Mouse (Mus musculus) gastrocnemius, adult 2 months (tissue): ENCODE measurements around the gene C130032M10Rik. TPM values are rescaled to one million over a fixed set of nuclear protein-coding genes. Genes with fewer than 3 reads are reported as not detected.

ENCODE experiments used
- DNase-seq: peaks from one replicate; pipeline ENCODE4 v3.0.0; 2022
- H3K27ac ChIP-seq: fragments of 200-600 bp; 2 replicates; pipeline ENCODE4 v1.8.1; 2022; ENCODE audit warnings: mild to moderate bottlenecking
- H3K4me3 ChIP-seq: fragments of 200-600 bp; 2 replicates; pipeline ENCODE4 v1.8.1; 2022; ENCODE audit warnings: mild to moderate bottlenecking, moderate library complexity
- CTCF ChIP-seq: fragments of 200-600 bp; IDR thresholded peaks from 2 replicates; pipeline ENCODE4 v1.8.1; 2022; ENCODE audit warnings: antibody characterized with exemption, mild to moderate bottlenecking, moderate library complexity
- intact Hi-C: fragments of 180-260 bp; cut with DNase I; formaldehyde crosslinking; loops from one replicate; pipeline ENCODE4 v1.15.1; 2025
- long read RNA-seq, 2 experiments: library from polyadenylated mRNA; stranded (forward); transcript quantifications; one replicate each; pipeline ENCODE4 v2.0.0; 2021
- total RNA-seq, 2 experiments: library from RNA; stranded (reverse); gene quantifications; 2 replicates each; pipeline ENCODE4 v1.2.3; 2021

Gene C130032M10Rik
- not detected for total RNA-seq
- long read RNA-seq, experiment 1, result 0 reads
- long read RNA-seq, experiment 2, result 0 reads

DNA sequence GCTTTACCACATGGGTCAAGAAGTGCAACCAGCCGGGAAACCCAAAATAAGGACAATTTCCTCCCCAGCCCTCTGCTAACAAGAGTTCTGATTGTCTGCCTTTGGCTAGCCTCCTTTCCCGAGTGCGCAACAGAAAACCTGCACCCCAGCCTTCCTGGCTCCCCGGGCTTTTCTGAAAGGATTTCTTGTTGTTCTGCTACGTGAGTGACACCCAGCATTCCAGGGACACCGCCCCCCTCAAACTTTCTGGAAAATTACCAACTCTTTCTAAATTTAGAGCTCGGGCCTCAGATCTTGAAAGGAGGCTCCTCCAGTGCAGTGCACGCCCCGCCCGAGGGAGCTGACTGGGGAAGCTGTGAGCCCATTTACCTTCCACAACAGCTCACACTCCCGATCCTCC is at the start of gene C130032M10Rik:
C130032M10Rik (plus strand) TSS at position 334 of the 400 bp plus-strand sequence.
- no peak within 1 kb of the TSS for H3K27ac ChIP-seq
- TF ChIP-seq CTCF, result no peak
- H3K4me3 ChIP-seq, result no peak within 1 kb of the TSS

DNA sequence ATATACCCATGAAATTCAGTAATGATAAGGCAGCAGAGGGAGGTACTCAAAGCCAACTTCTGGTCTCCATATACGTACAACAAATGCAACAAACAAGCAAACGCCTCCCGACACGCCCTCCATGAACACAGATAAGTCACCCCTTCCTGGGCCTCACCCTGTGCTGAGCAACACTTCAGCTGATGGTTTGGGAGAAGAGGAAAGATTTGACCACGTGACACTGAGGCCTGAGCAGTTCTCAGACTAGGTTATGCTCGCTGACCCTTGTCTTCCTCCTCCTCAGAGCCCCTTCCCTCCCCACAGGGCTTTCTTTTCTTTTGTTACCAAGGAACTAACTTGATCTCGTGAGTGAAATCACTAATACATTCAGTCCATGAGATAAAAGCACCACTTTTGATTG is 48.6 kb upstream of the C130032M10Rik start:
- no peak for TF ChIP-seq CTCF
- Histone ChIP-seq H3K27ac (no peak overlapping the region), H3K4me3 (no peak overlapping the region)
- no peak for DNase-seq
- intact Hi-C loops, result no loop called here

More for the DNA sequence above, at the start of gene C130032M10Rik:
- DNase-seq, result no peak
- intact Hi-C loops, result no loop called here

DNA sequence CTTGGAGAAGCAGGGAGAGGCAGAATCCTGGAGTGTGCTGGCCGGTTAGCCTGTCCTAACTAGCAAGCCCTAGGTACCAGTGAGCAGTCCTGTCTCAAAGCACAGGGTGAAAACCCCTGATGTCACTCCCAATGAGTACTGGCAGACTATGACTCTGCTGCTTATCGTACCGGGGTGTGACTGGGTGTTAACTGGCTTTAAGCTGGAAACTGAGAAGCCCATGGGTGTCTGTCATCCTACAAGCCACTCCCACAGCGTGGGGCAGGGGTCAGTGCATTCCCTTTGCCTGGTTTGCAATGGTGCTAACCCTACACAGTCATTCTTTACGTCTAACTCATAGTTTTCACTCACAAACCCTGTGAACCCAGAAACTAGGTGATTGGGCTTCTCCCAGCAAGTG is 47.3 kb upstream of the C130032M10Rik start:
- no peak for DNase-seq
- intact Hi-C loops, result no loop called here
- Histone ChIP-seq H3K27ac (no peak overlapping the region), H3K4me3 (no peak overlapping the region)
- TF ChIP-seq CTCF, result no peak

DNA sequence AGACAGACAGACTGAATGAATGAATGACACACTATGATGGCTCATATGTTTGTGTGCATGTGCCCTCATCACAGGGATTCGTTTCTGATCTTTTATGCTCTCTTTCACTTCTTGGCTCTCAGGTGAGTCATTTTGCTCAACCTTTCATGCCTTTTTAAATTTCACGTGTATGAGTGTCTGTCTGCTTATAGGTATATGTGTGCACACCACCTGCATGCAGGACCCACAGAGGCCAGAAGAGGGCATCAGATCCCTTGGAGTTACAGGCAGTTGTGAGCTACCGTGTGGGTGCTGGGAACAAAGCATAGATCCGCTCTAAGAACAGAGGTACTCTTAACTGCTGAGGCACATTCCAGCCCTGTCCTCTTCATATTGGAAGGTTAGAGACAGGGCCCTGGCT is 46.8 kb upstream of the C130032M10Rik start:
- no peak overlapping the region for H3K4me3 ChIP-seq
- DNase-seq, result no peak
- no peak for TF ChIP-seq CTCF
- H3K27ac ChIP-seq, result no peak overlapping the region
- intact Hi-C loops, result no loop called here

GRCm38 (mm10) chr9:114471892-114472291 is 43.6 kb upstream of the C130032M10Rik start:
- H3K27ac ChIP-seq, result no peak overlapping the region
- intact Hi-C loops, result no loop called here
- no peak overlapping the region for H3K4me3 ChIP-seq
- no peak for DNase-seq
- no peak for TF ChIP-seq CTCF

GRCm38 (mm10) chr9:114477019-114477418 is 38.5 kb upstream of the C130032M10Rik start:
- no peak for DNase-seq
- no peak for TF ChIP-seq CTCF
- no peak overlapping the region for H3K4me3 ChIP-seq
- H3K27ac ChIP-seq, result no peak overlapping the region
- intact Hi-C loops, result no loop called here

DNA sequence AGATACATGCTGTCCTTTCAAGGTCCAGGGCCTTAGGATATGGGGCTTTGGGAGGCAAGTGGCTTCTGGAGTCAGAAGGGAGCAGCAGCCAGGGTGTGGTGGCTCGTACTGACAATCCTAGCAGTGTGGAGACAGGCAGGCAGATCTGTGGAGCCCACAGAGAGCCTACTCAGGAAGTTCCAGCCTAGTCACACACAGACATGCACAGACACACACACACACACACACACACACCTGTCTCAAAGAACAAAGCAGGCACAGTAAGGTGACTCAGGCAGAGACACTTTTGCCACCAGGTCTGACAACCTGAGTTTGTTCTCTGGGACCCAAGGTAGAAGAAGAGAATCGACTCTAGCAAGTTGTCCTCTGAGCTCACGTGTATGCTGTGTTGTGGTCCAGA is 34.6 kb upstream of the C130032M10Rik start:
- intact Hi-C loops, result no loop called here
- Histone ChIP-seq H3K27ac (no peak overlapping the region), H3K4me3 (no peak overlapping the region)
- TF ChIP-seq CTCF, result no peak
- DNase-seq, result no peak

GRCm38 (mm10) chr9:114484771-114485170 is 30.7 kb upstream of the C130032M10Rik start:
- TF ChIP-seq CTCF, result no peak
- Histone ChIP-seq H3K27ac (no peak overlapping the region), H3K4me3 (no peak overlapping the region)
- intact Hi-C loops, result no loop called here
- no peak for DNase-seq

DNA sequence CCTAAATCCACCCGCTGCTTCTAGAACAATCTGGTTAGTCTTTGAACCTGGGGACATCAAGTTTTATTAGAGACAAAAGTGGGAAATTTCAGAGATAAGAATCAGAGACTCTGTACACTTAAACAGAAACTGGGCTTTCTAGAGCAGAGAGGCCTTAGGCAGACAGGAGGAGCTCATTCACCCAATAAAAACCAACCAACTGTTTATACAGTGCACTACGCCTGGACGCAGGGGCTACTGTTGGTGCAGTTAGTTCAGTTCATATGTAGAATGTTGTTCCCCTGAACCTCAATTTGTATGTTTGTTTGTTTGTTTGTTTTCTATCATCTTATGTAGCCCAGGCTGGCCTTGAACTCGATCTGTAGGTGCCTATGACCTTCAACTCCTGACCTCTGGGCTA is 28.7 kb upstream of the C130032M10Rik start:
- TF ChIP-seq CTCF, result no peak
- intact Hi-C loops, result no loop called here
- Histone ChIP-seq H3K27ac (no peak overlapping the region), H3K4me3 (no peak overlapping the region)
- no peak for DNase-seq

- no peak overlapping the region for H3K27ac ChIP-seq
- no peak for TF ChIP-seq CTCF
- intact Hi-C loops, result no loop called here
These were observed 27.8 kb upstream of the C130032M10Rik start for GRCm38 (mm10) chr9:114487481-114488258.

DNA sequence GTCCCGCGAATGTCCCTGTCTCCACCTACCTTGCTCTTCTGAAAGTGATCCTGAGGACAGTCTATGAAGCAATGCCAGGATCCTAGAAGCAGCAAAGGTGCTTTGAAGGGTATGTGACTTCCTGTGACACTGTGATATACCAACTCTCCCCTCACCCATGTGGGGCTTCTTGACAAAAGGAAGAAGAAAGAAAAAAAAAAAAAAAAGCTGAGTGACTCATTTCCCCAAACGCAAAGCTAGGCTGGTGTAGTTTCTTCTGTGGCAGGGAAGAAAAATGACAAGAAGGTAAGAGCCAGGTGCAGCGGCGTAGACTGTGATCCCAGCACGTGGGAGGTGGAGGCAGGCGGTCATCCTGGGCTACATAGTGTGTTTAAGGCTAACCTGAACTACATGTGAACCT is 19.0 kb upstream of the C130032M10Rik start:
- intact Hi-C loops, result loop anchor here (5.0 kb wide), 1 partner anchor 179 kb away; no protein-coding TSS in a partner anchor
- no peak for TF ChIP-seq CTCF
- Histone ChIP-seq H3K4me3 (no peak overlapping the region), H3K27ac (no peak overlapping the region)
- DNase-seq, result no peak

More at GRCm38 (mm10) chr9:114487481-114488258, 27.8 kb upstream of the C130032M10Rik start:
- no peak overlapping the region for H3K4me3 ChIP-seq
- no peak for DNase-seq

- no peak overlapping the region for H3K4me3 ChIP-seq
- intact Hi-C loops, result loop anchor here (1.0 to 5.0 kb wide), 3 partner anchors 78 to 181 kb away; no protein-coding TSS in a partner anchor
- TF ChIP-seq CTCF, result peak; percentile 85
- H3K27ac ChIP-seq, result no peak overlapping the region
- DNase-seq, result peak; percentile 83
These were observed 17.3 kb upstream of the C130032M10Rik start for GRCm38 (mm10) chr9:114498218-114498617.

GRCm38 (mm10) chr9:114499783-114500515 is 15.5 kb upstream of the C130032M10Rik start:
- H3K27ac ChIP-seq, result no peak overlapping the region
- peak; percentile 52 for DNase-seq

More at GRCm38 (mm10) chr9:114499783-114500515, 15.5 kb upstream of the C130032M10Rik start:
- peak; percentile 65 for TF ChIP-seq CTCF
- intact Hi-C loops, result loop anchor here (2.0 to 5.0 kb wide), 3 partner anchors 82 to 183 kb away; no protein-coding TSS in a partner anchor
- H3K4me3 ChIP-seq, result no peak overlapping the region
